Mouse (Mus musculus) cerebellum, adult 9-11 months (tissue): ENCODE data around the gene Dcst2.

Source experiments
- DNase-seq: peaks from one replicate; pipeline ENCODE4 v3.0.0; 2022

Dcst2 gene

GRCm38 (mm10) chr3:89365153-89365485, 3.3 kb downstream of the Dcst2 start, which contains the start of gene Dcst1:
Gene Dcst1 (minus strand): TSS chr3:89365253.
- no peak for DNase-seq

DNA sequence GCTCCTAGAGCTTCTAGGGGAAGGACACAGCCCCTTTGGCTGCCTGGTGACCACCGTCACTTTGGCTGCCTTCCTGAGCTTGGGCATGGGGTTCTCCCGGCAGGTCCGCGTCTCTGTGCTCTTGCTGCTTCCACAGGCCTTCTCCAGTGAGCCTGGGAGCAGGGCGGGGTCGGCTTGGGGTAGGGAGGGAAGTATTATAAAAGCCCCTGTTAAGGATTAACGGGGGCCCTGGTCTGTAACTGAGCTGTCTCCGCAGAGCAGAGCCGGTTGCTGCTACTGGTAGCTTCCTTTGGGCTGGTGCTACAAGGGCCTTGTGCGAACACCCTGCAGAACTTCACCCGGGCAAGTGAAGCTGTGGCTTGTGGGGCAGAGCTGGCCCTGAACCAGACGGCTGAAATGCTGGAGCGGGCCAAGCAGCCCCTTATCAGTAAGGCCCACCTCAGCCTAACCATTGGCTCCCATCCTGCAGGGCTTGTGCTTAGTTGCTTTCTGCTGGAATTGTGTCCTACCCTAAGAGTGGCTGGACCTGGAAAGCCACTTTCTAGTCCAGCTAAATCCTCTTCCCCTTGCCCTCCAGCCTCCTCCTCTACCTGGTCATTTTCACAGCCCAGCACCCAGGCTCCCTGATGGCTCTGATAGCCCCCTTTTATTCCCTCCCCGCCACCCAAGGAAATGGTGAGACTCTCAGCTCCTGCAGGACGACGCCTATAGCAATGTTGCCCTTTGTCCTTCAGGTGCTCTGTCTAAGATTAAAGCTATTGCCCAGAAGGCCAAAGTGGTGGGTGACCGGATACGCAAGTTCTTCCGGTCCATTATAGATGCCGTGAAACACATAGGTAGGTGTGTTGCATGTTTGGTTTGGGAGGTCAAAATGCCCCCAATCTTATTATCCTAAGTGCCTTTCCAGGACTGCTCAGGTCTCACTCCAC, 4.0 kb downstream of the Dcst2 start:
- no peak for DNase-seq

DNA sequence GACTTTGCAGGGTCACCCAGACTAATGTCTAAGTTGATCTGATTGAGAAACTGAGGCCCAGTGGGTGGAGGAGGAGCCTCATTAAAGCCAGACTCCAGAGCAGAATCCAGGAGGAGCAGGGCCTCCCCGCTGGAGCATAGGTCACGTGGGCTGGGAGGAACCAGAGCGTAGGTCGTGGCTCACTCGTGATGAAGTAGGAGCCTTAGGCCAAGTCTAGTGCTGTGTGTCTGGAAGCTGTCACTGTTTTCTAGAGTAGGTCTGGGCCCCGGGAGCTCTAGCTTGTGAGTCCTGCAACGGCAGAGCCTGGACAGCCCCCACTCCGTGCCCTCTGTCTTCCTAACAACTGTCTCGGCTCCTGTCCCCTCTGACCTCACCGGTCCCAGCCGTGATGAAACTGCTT, 5.6 kb downstream of the Dcst2 start:
- DNase-seq: no peak

DNA sequence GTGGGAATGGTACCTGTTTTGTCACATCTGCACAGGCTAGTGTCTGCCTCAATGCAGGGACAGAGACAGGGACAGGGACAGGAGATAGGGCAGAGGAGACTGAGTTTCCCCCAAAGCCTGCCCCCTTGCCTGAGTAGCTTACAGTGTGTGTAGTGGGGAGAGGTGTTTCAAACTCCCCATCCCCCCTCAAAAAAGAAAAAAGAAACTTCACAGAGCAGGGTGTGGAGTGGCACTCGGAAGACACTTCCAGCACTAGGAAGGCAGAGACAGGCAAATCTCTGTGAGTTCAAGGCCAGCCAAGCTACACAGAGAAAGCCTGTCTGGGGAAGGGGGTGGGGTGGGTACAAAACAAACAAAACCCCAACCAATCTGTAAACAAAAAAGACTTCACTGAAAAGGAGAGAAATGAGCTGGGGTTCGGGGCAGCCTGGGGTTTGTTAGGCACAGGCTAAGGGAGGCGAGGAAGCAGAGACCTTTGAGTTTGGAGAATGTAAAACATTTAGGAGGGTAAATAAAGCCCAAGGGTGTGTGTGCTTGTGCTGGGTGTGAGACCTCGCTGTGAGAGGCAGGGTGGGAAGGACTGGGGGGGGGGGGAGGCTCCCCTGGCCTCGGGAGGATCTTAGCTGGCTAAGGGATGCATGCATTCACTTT, 11.9 kb downstream of the Dcst2 start:
- DNase-seq: no peak

- peak; percentile 43 for DNase-seq
Observed at GRCm38 (mm10) chr3:89377831-89378230, 16.1 kb downstream of the Dcst2 start.

DNA sequence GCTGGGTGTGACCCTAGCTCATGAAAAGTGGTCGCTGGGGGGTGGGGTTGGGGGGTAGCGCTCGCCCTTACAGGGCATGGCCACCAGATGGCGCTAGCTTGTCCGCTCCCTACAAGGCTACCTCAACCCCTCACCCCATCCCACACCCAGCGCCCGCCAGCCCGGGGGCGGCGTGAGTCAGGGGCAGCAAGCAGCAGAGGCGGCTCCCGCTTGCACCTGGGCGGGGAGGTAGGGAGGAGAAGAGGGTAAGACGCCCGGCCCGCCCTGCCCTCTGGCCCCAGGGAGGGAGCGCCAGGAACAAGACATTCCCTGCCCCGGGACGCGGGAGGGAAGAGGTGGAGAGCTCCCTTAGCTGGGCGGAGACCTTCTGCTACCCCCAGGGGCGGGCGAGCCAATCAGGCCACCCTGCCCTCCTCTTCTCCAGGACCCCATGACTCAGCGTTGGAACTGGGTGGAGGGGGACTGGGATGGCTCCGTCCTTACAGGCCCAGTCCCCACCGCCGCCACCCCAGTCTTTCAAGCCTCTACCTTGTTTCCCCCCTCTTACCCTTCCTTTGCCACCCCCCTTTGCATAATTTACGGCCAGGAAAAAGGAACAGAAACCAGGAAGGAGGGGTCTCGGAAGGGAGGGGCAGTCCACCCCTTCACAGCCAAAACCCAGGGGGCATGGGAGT, 16.8 kb downstream of the Dcst2 start:
- peak; percentile 66 for DNase-seq

GRCm38 (mm10) chr3:89379388-89380131, 17.8 kb downstream of the Dcst2 start:
- DNase-seq: peak; percentile 41

- no peak for DNase-seq
Observed at GRCm38 (mm10) chr3:89380291-89380690, 18.5 kb downstream of the Dcst2 start.

- DNase-seq: no peak
Observed at GRCm38 (mm10) chr3:89380711-89381110, 18.9 kb downstream of the Dcst2 start.

GRCm38 (mm10) chr3:89381233-89381632, 19.5 kb downstream of the Dcst2 start:
- no peak for DNase-seq

GRCm38 (mm10) chr3:89382033-89382882, 20.5 kb downstream of the Dcst2 start:
- no peak for DNase-seq

DNA sequence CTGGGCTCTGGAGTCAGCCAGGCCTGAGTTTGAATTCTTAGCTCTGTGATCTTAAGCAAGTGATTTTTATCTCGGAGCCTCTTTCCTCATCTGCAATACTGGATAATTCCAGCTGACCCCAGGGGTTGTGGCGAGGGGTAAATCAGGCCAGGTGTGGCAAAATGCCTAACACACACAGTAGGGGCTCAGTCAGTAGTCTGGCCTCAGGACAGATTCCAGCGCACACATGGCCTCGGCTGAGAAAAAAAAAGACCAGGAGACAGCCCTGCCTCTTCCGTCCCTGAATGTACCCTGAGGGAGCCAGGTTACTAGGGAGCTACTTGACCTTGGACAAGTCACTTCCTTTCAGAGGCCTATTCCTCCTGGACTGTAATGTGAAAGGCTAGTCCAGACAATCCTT, 21.2 kb downstream of the Dcst2 start:
- DNase-seq: no peak

DNA sequence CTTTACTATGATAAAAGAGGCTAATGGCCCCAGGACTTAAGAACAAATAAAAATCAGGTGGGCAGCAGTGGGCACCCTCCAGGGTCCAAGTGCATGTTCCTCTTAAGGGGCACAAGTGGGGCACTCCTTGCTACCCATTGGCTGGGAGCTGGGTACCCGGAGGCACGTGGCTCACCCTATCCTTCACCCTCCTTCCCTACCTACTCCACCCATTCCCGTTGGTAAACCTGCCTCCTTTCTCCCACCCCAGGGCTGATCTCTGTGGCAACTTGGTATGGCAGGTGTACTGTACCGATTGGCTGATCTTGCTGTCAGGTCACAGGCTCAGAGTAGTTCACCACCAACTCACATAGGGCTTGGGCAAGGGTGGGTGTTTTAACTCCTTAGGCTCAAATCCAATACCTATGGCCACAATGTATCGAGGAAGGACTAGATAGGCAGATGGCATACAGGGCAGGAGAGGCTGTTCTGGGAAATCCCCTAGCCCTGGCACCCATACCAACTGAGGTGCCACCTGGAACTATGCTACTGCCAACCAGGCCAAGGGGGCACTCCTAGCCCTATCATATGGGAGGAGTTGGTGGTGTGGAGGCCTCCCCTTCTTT, 22.0 kb downstream of the Dcst2 start:
- DNase-seq: peak; percentile 50

DNA sequence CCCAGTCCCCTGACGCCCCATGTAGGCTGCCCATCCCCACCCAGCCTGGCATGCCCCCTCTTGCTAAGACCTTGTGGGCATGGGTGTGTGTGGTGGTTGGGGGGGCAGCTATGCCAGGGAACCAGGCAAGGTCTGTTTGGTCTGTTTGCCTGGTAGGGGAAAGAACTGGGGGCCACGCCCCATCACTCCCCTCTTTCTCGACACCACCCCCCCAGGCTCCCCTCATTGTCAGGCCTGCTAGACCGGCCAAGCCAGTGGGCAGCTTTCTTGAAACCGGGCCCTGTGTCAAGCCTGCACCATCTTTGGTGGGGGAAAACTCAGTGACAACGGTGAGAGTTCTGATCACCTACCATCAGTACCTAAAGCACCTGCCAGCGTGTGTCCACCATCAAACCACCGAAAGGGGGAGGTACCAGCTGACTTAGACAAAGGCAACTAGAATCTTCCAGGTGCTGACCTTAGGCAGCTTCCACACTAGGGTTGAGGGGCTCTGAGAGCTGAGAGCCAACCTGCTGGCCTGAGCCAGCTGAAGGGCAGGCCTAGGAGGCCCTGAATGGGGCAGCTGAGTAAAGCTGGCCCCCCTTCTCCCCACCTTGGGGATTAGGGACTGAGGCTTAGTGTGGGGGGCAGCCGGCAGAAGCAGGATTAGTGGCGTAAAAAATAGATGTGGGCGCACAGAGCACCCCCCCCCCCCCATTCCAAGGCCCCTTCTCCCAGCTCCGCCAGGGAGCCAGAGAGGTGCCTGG, 22.7 kb downstream of the Dcst2 start:
- DNase-seq: no peak

DNA sequence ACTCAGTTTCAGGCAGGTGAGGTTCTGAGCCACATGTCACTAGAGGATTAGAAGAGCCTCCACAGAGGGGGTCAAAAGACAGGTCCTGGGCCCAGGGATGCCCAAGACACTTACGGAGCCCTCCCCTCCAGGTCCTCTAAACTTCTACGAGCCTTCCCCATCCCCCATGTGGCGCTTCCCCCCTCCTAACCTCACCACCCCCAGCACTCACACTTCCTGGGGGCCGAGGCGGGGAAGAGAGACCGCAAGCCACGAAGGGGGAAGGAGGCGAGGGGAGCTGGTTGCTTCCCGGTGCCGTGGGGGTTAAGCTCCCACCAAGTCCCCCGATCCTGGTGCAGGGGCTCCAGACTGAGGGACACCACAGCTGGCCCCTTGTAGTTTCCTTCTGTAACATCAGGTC, 23.7 kb downstream of the Dcst2 start:
- no peak for DNase-seq

DNA sequence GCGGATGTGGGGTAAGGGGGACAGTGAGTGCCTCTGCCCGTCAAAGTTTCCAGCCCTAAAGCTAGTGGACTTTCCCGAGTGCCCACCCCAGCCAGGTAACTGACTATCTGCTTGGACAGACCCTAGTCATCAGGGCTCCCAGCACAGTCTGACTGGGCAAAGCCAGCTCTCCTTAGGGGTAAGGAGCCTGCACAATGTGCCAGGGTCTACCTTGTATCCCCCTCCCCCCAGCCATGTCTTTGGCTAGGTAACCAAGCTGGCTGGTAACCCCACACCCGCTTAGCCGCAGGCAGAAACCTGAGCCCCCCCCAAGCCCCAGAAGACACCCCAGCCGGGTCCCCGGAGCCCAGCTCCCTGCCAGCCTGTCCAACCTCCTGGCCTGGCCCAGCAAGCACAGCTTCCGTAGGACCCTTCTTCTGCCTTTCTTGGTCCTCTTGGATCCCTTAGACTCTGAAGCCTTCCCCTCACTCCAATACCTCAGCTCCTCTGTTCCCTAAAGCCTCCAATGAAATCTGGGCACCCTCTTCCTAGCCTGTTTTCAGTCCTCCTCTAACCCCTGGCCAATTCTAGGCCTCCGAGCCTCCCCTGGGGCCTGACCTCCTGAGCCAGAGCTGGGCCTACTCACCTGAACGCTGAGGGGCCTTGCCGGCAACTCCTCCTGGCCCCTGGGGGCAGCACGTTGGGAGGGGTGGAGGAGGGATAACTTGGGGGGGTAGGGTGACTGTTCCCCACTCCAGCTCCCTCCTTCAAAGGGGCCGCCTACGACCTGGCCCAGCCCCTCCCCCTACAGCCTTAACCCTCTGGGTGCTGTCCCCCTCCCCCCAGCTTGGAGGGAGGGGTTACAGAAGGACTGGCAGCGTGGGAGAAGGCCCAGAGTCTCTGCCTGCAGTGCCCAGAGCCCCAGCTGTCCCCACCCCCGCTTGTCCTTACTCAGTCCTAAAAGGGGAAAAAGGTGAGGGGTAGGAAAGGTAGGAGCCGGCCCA, 25.0 kb downstream of the Dcst2 start:
- peak; percentile 63 for DNase-seq

- peak; percentile 71 for DNase-seq
Observed at GRCm38 (mm10) chr3:89387632-89388031, 25.9 kb downstream of the Dcst2 start.

DNA sequence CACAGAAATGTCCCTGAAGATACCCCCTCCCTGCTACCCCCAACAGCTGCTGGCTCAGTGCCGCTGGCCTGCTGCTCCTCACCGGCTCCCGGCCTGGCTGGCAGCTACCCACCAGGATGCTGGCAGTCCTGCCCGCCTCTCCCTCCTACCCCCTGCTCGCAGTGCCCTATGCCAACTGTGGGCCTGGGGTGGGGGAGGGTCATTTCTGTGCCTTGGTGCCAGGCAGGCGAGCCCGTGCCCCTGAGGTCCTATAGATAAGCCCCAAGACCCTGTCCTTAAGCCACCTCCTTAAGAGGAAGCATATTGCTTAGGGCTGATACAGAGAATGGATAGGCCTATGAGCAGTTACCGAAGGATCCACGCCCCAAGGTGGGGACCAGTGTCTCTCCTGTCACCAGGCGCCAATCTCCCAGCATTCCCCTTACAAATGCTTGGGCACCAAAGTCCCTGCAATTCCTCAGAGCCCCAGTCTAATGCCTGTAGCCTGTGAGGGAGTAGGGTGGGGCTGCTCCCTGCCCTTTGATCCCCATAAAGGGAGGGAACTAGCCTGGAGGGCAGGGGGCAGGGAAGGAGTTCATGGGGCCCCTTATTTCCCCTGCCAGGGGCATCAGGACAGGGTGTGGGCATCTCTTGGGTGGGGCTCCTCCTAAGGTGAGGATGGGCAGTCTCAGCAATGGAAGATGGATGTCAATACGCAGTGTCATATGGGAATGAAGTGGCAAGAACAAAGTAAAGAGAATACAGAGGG, 26.5 kb downstream of the Dcst2 start:
- peak; percentile 76 for DNase-seq
